Mouse (Mus musculus) brain, embryonic 14.5 days (tissue): ENCODE data around the gene Cpm.

Source experiments
- CTCF ChIP-seq: fragments of 200-500 bp; IDR thresholded peaks from 2 replicates; pipeline ENCODE4 v1.5.1; 2012; ENCODE audit warnings: inconsistent platforms, mild to moderate bottlenecking, moderate library complexity, borderline replicate concordance; ENCODE audit not compliant: insufficient read depth, insufficient read length; ENCODE audit errors: extremely low read depth
- POLR2A ChIP-seq: fragments of 200-500 bp; IDR thresholded peaks from 2 replicates; pipeline ENCODE4 v1.6.1; 2012; ENCODE audit warnings: mild to moderate bottlenecking, inconsistent platforms, borderline replicate concordance; ENCODE audit not compliant: poor library complexity, insufficient read depth, insufficient read length, severe bottlenecking; ENCODE audit errors: extremely low read depth

DNA sequence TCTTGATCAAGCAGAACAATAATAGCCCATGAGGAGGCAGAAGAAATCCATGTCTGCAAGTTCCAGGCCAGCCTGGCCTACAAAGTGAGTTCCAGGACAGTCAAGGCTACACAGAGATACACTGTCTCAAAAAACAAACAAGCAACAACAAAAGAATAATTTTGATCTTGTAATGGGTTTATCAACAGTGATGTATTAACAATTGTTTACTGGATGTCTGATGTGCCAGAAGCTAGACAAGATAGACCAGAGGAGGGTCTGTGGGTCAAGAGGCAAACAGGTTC is 35.6 kb downstream of the Cpm start:
- TF ChIP-seq CTCF = no peak
- TF ChIP-seq POLR2A = no peak
